9 mouse cellular contexts compared by ENCODE assay signal in the genomic region with DNA sequence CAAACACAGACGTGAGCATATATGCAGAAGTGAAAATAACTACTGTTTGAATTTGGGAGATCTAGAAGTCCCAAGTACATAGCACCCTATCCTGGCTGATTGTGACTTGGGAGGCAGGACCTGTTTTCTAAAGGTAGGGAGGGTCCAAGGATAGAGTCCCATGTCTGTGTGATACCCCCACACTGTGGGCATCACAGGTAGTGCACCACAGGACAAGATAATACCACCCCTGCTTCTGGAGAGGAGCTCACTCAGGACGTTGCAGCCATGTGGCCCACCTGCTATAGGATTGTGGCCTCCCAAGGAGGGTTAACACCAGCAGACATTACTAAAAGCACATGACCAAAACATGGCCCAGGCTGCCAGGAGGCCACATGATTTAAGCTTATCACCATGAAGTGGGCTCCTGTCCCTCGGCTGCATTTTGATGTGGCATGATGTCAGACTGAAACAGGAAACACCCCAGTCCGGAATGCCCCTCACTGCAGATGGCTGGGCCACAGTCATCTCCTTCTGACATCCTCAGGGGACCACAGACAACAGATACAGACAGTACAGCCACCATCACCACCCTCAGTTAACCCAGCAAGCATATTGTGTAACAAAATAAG.
A peak's percentile ranks its signal among the peaks of the same experiment; 100 is the strongest.
DNase-seq lines count a peak whose midpoint lies in the region; ATAC-seq and TF ChIP-seq lines count a peak whose summit lies in the region.
"Had no signal": no experiment of that assay in that cellular context is flagged by ENCODE, and none has a peak within 500 bp of the region (broad histone marks: within the 10 kb centered on the region; RNA-seq: fewer than 3 reads in every experiment).

No protein-coding gene starts in this region.

- WGBS in hindbrain, embryonic 13.5 days, result 68% methylated on average over 4 of the region's 4 CpGs
- 71% methylated on average over 4 of the region's 4 CpGs for WGBS in hindbrain, embryonic 12.5 days
- WGBS in neural tube, embryonic 11.5 days, result 75% methylated on average over 4 of the region's 4 CpGs
- WGBS in neural tube, embryonic 15.5 days, result 66% methylated on average over 4 of the region's 4 CpGs
- WGBS in forebrain, postnatal 0 days, result 76% methylated on average over 4 of the region's 4 CpGs
- 64% methylated on average over 4 of the region's 4 CpGs for WGBS in stomach, postnatal 0 days

- peaks cover 17% of the 10 kb centered on the region for H3K4me1 ChIP-seq in hindbrain, embryonic 13.5 days (replicated peaks)
- peaks cover 14% of the 10 kb centered on the region for H3K4me1 ChIP-seq in hindbrain, embryonic 12.5 days
- H3K4me1 ChIP-seq in neural tube, embryonic 11.5 days (ENCODE audit: control insufficient read depth, insufficient read depth, low read length), result no peaks in the 10 kb centered on the region
- peaks cover 14% of the 10 kb centered on the region for H3K4me1 ChIP-seq in neural tube, embryonic 15.5 days
- H3K4me1 ChIP-seq in forebrain, postnatal 0 days (ENCODE audit: insufficient read depth), result no peaks in the 10 kb centered on the region
- no peaks in the 10 kb centered on the region for H3K4me1 ChIP-seq in stomach, postnatal 0 days (replicated peaks; ENCODE audit: control insufficient read depth, insufficient read depth)
- H3K4me1 ChIP-seq: limb, embryonic 15.5 days had no signal

- H3K36me3 ChIP-seq in hindbrain, embryonic 13.5 days, result no peaks in the 10 kb centered on the region
- H3K36me3 ChIP-seq in hindbrain, embryonic 12.5 days, result no peaks in the 10 kb centered on the region
- no peaks in the 10 kb centered on the region for H3K36me3 ChIP-seq in neural tube, embryonic 11.5 days (ENCODE audit: control insufficient read depth, insufficient read depth, low read length)
- no peaks in the 10 kb centered on the region for H3K36me3 ChIP-seq in neural tube, embryonic 15.5 days
- no peaks in the 10 kb centered on the region for H3K36me3 ChIP-seq in forebrain, postnatal 0 days (ENCODE audit: insufficient read depth)
- no peaks in the 10 kb centered on the region for H3K36me3 ChIP-seq in stomach, postnatal 0 days (ENCODE audit: control insufficient read depth, insufficient read depth, low read length)
- H3K36me3 ChIP-seq: limb, embryonic 15.5 days had no signal

- TF ChIP-seq EP300 in stomach, postnatal 0 days (optimal IDR thresholded peaks at IDR 0.05), result no peak

- H3K27me3 ChIP-seq in hindbrain, embryonic 13.5 days, result peaks cover 6% of the 10 kb centered on the region; the same call in 1 of the 2 replicates
- H3K27me3 ChIP-seq in hindbrain, embryonic 12.5 days, result no peaks in the 10 kb centered on the region
- H3K27me3 ChIP-seq in neural tube, embryonic 11.5 days (ENCODE audit: control insufficient read depth, insufficient read depth, low read length), result no peaks in the 10 kb centered on the region
- no peaks in the 10 kb centered on the region for H3K27me3 ChIP-seq in neural tube, embryonic 15.5 days (replicated peaks)
- no peaks in the 10 kb centered on the region for H3K27me3 ChIP-seq in forebrain, postnatal 0 days (ENCODE audit: insufficient read depth, low read length)
- no peaks in the 10 kb centered on the region for H3K27me3 ChIP-seq in stomach, postnatal 0 days (ENCODE audit: control insufficient read depth, insufficient read depth, low read length)

- no peak overlapping the region for H3K9ac ChIP-seq in hindbrain, embryonic 13.5 days
- no peak overlapping the region for H3K9ac ChIP-seq in hindbrain, embryonic 12.5 days
- H3K9ac ChIP-seq in neural tube, embryonic 11.5 days (ENCODE audit: low read length), result no peak overlapping the region
- no peak overlapping the region for H3K9ac ChIP-seq in neural tube, embryonic 15.5 days (replicated peaks)
- H3K9ac ChIP-seq in forebrain, postnatal 0 days, result no peak overlapping the region
- H3K9ac ChIP-seq in stomach, postnatal 0 days (ENCODE audit: low read length), result no peak overlapping the region
- H3K9ac ChIP-seq: limb, embryonic 15.5 days had no signal

- peak; percentile 43; the same call in 1 of the 2 replicates for ATAC-seq in hindbrain, embryonic 13.5 days (ENCODE audit: low FRiP score)
- ATAC-seq in hindbrain, embryonic 12.5 days (ENCODE audit: low FRiP score), result no peak
- no peak for ATAC-seq in neural tube, embryonic 11.5 days (ENCODE audit: insufficient read depth, low FRiP score, low TSS enrichment)
- no peak for ATAC-seq in neural tube, embryonic 15.5 days (ENCODE audit: low FRiP score)
- peak; percentile 54; the same call in 1 of the 2 replicates for ATAC-seq in forebrain, postnatal 0 days
- no peak for ATAC-seq in stomach, postnatal 0 days (ENCODE audit: low FRiP score, low TSS enrichment)

- H3K4me3 ChIP-seq in hindbrain, embryonic 13.5 days, result no peak overlapping the region
- H3K4me3 ChIP-seq in hindbrain, embryonic 12.5 days, result no peak overlapping the region
- H3K4me3 ChIP-seq in neural tube, embryonic 11.5 days (ENCODE audit: low read depth, low read length), result no peak overlapping the region
- no peak overlapping the region for H3K4me3 ChIP-seq in neural tube, embryonic 15.5 days (replicated peaks)
- H3K4me3 ChIP-seq in forebrain, postnatal 0 days (ENCODE audit: low read depth, low read length), result no peak overlapping the region
- no peak overlapping the region for H3K4me3 ChIP-seq in stomach, postnatal 0 days (ENCODE audit: low read depth, low read length)
- H3K4me3 ChIP-seq: limb, embryonic 15.5 days had no signal

- H3K4me2 ChIP-seq in hindbrain, embryonic 13.5 days, result no peak overlapping the region
- no peak overlapping the region for H3K4me2 ChIP-seq in hindbrain, embryonic 12.5 days (replicated peaks)
- no peak overlapping the region for H3K4me2 ChIP-seq in neural tube, embryonic 11.5 days (ENCODE audit: low read depth)
- no peak overlapping the region for H3K4me2 ChIP-seq in neural tube, embryonic 15.5 days
- no peak overlapping the region for H3K4me2 ChIP-seq in forebrain, postnatal 0 days (ENCODE audit: low read depth)
- H3K4me2 ChIP-seq in stomach, postnatal 0 days (replicated peaks; ENCODE audit: low read depth), result no peak overlapping the region
- H3K4me2 ChIP-seq: limb, embryonic 15.5 days had no signal

- DNase-seq in neural tube, embryonic 11.5 days (ENCODE audit: low spot score), result peak; percentile 40
- peak; percentile 53 for DNase-seq in forebrain, postnatal 0 days
- DNase-seq in stomach, postnatal 0 days (ENCODE audit: low spot score), result no peak
- DNase-seq in thymus, postnatal 36 days, result no peak
- DNase-seq: thymus, postnatal 4 days had no signal

- no peak overlapping the region for H3K27ac ChIP-seq in hindbrain, embryonic 13.5 days
- no peak overlapping the region for H3K27ac ChIP-seq in hindbrain, embryonic 12.5 days
- no peak overlapping the region for H3K27ac ChIP-seq in neural tube, embryonic 11.5 days (ENCODE audit: low read depth, low read length)
- no peak overlapping the region for H3K27ac ChIP-seq in neural tube, embryonic 15.5 days (replicated peaks)
- H3K27ac ChIP-seq in forebrain, postnatal 0 days (ENCODE audit: low read depth, low read length), result no peak overlapping the region
- H3K27ac ChIP-seq in stomach, postnatal 0 days (replicated peaks), result no peak overlapping the region
- H3K27ac ChIP-seq: limb, embryonic 15.5 days had no signal

- TF ChIP-seq CTCF in forebrain, postnatal 0 days (IDR thresholded peaks at IDR 0.05; ENCODE audit: low read depth), result peak; percentile 81
- peak; percentile 57 for TF ChIP-seq CTCF in stomach, postnatal 0 days (IDR thresholded peaks at IDR 0.05; ENCODE audit: low read depth)

- no peaks in the 10 kb centered on the region for H3K9me3 ChIP-seq in hindbrain, embryonic 13.5 days
- no peaks in the 10 kb centered on the region for H3K9me3 ChIP-seq in hindbrain, embryonic 12.5 days (replicated peaks)
- no peaks in the 10 kb centered on the region for H3K9me3 ChIP-seq in neural tube, embryonic 11.5 days (ENCODE audit: control insufficient read depth, low read length)
- no peaks in the 10 kb centered on the region for H3K9me3 ChIP-seq in neural tube, embryonic 15.5 days (replicated peaks)
- no peaks in the 10 kb centered on the region for H3K9me3 ChIP-seq in forebrain, postnatal 0 days (ENCODE audit: low read length)
- no peaks in the 10 kb centered on the region for H3K9me3 ChIP-seq in stomach, postnatal 0 days (ENCODE audit: control insufficient read depth, low read length)
- H3K9me3 ChIP-seq: limb, embryonic 15.5 days had no signal

Comparison
In these comparisons a context has a peak if more than half of its experiments do, and no peak if none do; other contexts are left out.
1. ATAC-seq: peak in hindbrain, embryonic 13.5 days (single experiment) and forebrain, postnatal 0 days (single experiment); none in hindbrain, embryonic 12.5 days (single experiment), neural tube, embryonic 11.5 days (single experiment), neural tube, embryonic 15.5 days (single experiment) and stomach, postnatal 0 days (single experiment).
2. DNase-seq: peak in neural tube, embryonic 11.5 days (single experiment) and forebrain, postnatal 0 days (single experiment); none in stomach, postnatal 0 days (single experiment) and thymus, postnatal 36 days (0 of 2).